Mouse (Mus musculus) CH12.LX (cell line): ENCODE results near the gene Olfr1463. TPM values are rescaled to one million over a fixed set of nuclear protein-coding genes. Genes with fewer than 3 reads are reported as not detected.

Experiments
- DNase-seq: peaks from one replicate; pipeline ENCODE4 v3.0.0-alpha.2; 2013; ENCODE audit errors: extremely low read depth
- H3K27ac ChIP-seq: 2 replicates; pipeline ENCODE4 v1.5.1; 2012; ENCODE audit warnings: low read depth, mild to moderate bottlenecking, control low read depth, moderate library complexity; ENCODE audit not compliant: insufficient read depth
- H3K27me3 ChIP-seq: replicated peaks from 2 replicates; pipeline ENCODE3; 2012; ENCODE audit warnings: inconsistent platforms
- H3K36me3 ChIP-seq, 2 experiments: replicated peaks in 1 of 2; 2 replicates each; pipeline versions ENCODE3 to v1.6.1; 2012; ENCODE audit warnings: inconsistent platforms in 1 of 2, low read length in 1 of 2, mild to moderate bottlenecking in 1 of 2, mixed read lengths in 1 of 2, moderate library complexity in 1 of 2; ENCODE audit not compliant: control insufficient read depth in 1 of 2, insufficient read depth in 1 of 2
- H3K4me1 ChIP-seq, 2 experiments: 2 replicates each; pipeline ENCODE4 v1.6.1; 2012; ENCODE audit warnings: inconsistent platforms in 1 of 2, moderate library complexity in 1 of 2; ENCODE audit not compliant: insufficient read depth in 2 of 2, control insufficient read depth in 1 of 2
- H3K4me2 ChIP-seq: 2 replicates; pipeline ENCODE4 v1.6.1; 2012; ENCODE audit warnings: low read depth, mild to moderate bottlenecking, control low read depth; ENCODE audit not compliant: poor library complexity, insufficient read depth, severe bottlenecking
- H3K4me3 ChIP-seq, 3 experiments: fragments of 150-350 bp in 1 of 3; sonication (generic) in 1 of 3; replicated peaks in 1 of 3; 2 replicates each; pipeline versions ENCODE3 to v1.5.1; 2011 to 2012; ENCODE audit warnings: low read depth in 2 of 3, low read length in 2 of 3, mild to moderate bottlenecking in 2 of 3, moderate library complexity in 2 of 3, control low read depth in 1 of 3, improper control_type of control experiment in 1 of 3, inconsistent platforms in 1 of 3, mixed read lengths in 1 of 3; ENCODE audit not compliant: poor library complexity in 1 of 3
- H3K79me2 ChIP-seq: replicated peaks from 2 replicates; pipeline ENCODE4 v1.6.1; 2012; ENCODE audit warnings: mild to moderate bottlenecking, moderate library complexity; ENCODE audit not compliant: control insufficient read depth, poor library complexity, insufficient read depth, severe bottlenecking; ENCODE audit errors: extremely low read depth
- H3K9ac ChIP-seq: 2 replicates; pipeline ENCODE4 v1.6.1; 2012; ENCODE audit warnings: low read depth, mild to moderate bottlenecking, control low read depth, moderate library complexity; ENCODE audit not compliant: insufficient read depth
- H3K9me3 ChIP-seq: replicated peaks from 2 replicates; pipeline ENCODE3; 2012; ENCODE audit warnings: low read length, inconsistent platforms, mixed read lengths
- BHLHE40 ChIP-seq: IDR thresholded peaks from 2 replicates; pipeline ENCODE4 v1.6.1; 2011; ENCODE audit warnings: mild to moderate bottlenecking, low read depth, low read length, improper control_type of control experiment
- CHD1 ChIP-seq: IDR thresholded peaks from 2 replicates; pipeline ENCODE4 v1.6.1; 2012; ENCODE audit warnings: low read depth, low read length, improper control_type of control experiment, inconsistent platforms
- E2F4 ChIP-seq: IDR thresholded peaks from 2 replicates; pipeline ENCODE4 v1.6.1; 2011; ENCODE audit warnings: low read depth, low read length, improper control_type of control experiment; ENCODE audit not compliant: insufficient replicate concordance
- ELF1 ChIP-seq: IDR thresholded peaks from 2 replicates; pipeline ENCODE4 v1.6.1; 2014; ENCODE audit warnings: low read depth, mild to moderate bottlenecking, inconsistent platforms, low read length, improper control_type of control experiment
- ETS1 ChIP-seq: conservative IDR thresholded peaks from 2 replicates; pipeline ENCODE4 v1.6.1; 2012; ENCODE audit warnings: low read depth, mild to moderate bottlenecking, inconsistent platforms, low read length, improper control_type of control experiment, moderate library complexity
- GABPA ChIP-seq: IDR thresholded peaks from 2 replicates; pipeline ENCODE4 v1.6.1; 2012; ENCODE audit warnings: low read depth, low read length, improper control_type of control experiment, inconsistent platforms; ENCODE audit not compliant: insufficient replicate concordance
- HCFC1 ChIP-seq: IDR thresholded peaks from 2 replicates; pipeline ENCODE4 v1.6.1; 2012; ENCODE audit warnings: low read depth, mild to moderate bottlenecking, inconsistent platforms, low read length, improper control_type of control experiment
- IRF4 ChIP-seq: IDR thresholded peaks from 2 replicates; pipeline ENCODE4 v1.6.1; 2014; ENCODE audit warnings: low read depth, mild to moderate bottlenecking, inconsistent platforms, low read length, improper control_type of control experiment
- JUN ChIP-seq: IDR thresholded peaks from 2 replicates; pipeline ENCODE4 v1.6.1; 2011; ENCODE audit warnings: low read depth, mild to moderate bottlenecking, low read length, improper control_type of control experiment, moderate library complexity; ENCODE audit not compliant: insufficient read depth
- JUND ChIP-seq: conservative IDR thresholded peaks from 2 replicates; pipeline ENCODE4 v1.6.1; 2011; ENCODE audit warnings: low read depth, low read length, improper control_type of control experiment
- KAT2A ChIP-seq: IDR thresholded peaks from 2 replicates; pipeline ENCODE4 v1.6.1; 2012; ENCODE audit warnings: low read length, improper control_type of control experiment, inconsistent platforms; ENCODE audit not compliant: insufficient replicate concordance
- MYC ChIP-seq: IDR thresholded peaks from 2 replicates; pipeline ENCODE4 v1.6.1; 2011; ENCODE audit warnings: low read depth, mild to moderate bottlenecking, improper control_type of control experiment, low read length
- NELFE ChIP-seq: IDR thresholded peaks from 2 replicates; pipeline ENCODE4 v1.6.1; 2011; ENCODE audit warnings: low read depth, low read length, improper control_type of control experiment
- PAX5 ChIP-seq: IDR thresholded peaks from 2 replicates; pipeline ENCODE4 v1.6.1; 2012; ENCODE audit warnings: low read length, inconsistent platforms, mixed read lengths
- RCOR1 ChIP-seq: conservative IDR thresholded peaks from 2 replicates; pipeline ENCODE4 v1.6.1; 2012; ENCODE audit warnings: low read depth, mild to moderate bottlenecking, inconsistent platforms, low read length, improper control_type of control experiment
- SIN3A ChIP-seq: IDR thresholded peaks from 2 replicates; pipeline ENCODE4 v1.6.1; 2012; ENCODE audit warnings: low read length, improper control_type of control experiment, inconsistent platforms
- TBP ChIP-seq: conservative IDR thresholded peaks from 2 replicates; pipeline ENCODE4 v1.6.1; 2011; ENCODE audit warnings: low read depth, low read length, improper control_type of control experiment
- USF1 ChIP-seq: IDR thresholded peaks from 2 replicates; pipeline ENCODE4 v1.6.1; 2014; ENCODE audit warnings: low read depth, mild to moderate bottlenecking, inconsistent platforms, low read length, improper control_type of control experiment
- USF2 ChIP-seq: conservative IDR thresholded peaks from 2 replicates; pipeline ENCODE4 v1.6.1; 2011; ENCODE audit warnings: low read depth, low read length, improper control_type of control experiment
- ZC3H11A ChIP-seq: IDR thresholded peaks from 2 replicates; pipeline ENCODE4 v1.6.1; 2012; ENCODE audit warnings: low read depth, mild to moderate bottlenecking, inconsistent platforms, low read length, improper control_type of control experiment
- ZKSCAN1 ChIP-seq: IDR thresholded peaks from 2 replicates; pipeline ENCODE4 v1.6.1; 2012; ENCODE audit warnings: low read depth, inconsistent platforms, low read length, improper control_type of control experiment, borderline replicate concordance
- ZMIZ1 ChIP-seq: IDR thresholded peaks from 2 replicates; pipeline ENCODE4 v1.6.1; 2012; ENCODE audit warnings: low read depth, mild to moderate bottlenecking, inconsistent platforms, low read length, improper control_type of control experiment
- dilution Hi-C: fragments of 300-500 bp; cut with MboI; formaldehyde crosslinking; loops from 2 replicates; pipeline ENCODE4 v1.14.3; 2020; ENCODE audit warnings: low sequenced_read_pairs; ENCODE audit not compliant: extremely low pct_unique_long_range_greater_than_20kb, extremely low pct_ligation_motif_present
- in situ Hi-C: fragments of 300-500 bp; cut with MboI; formaldehyde crosslinking; loops from 3 replicates; pipeline ENCODE4 v1.14.3; 2019; ENCODE audit warnings: low sequenced_read_pairs, low pct_ligation_motif_present, low pct_unique_long_range_greater_than_20kb, mixed read lengths
- polyA plus RNA-seq: library from polyadenylated mRNA; unstranded; fragments of >175 nt; gene quantifications from 2 replicates; pipeline ENCODE4 v1.2.1, GENCODE M21; 2012; ENCODE audit warnings: low read depth; ENCODE audit not compliant: insufficient read length
- total RNA-seq, 2 experiments: library from RNA; depleted of rRNA; stranded (reverse); fragments of 300-350 nt in 1 of 2; fragments of >200 nt in 1 of 2; gene quantifications; 2 replicates each; pipeline ENCODE4 v1.2.3; 2012 to 2014

Olfr1463 gene
- total RNA-seq (2012; rRNA removed) (not detected in 2 replicates), total RNA-seq (2014; rRNA removed) (not detected in 2 replicates), polyA plus RNA-seq (not detected in 2 replicates)

- no peak within 1 kb of the TSS for H3K27ac ChIP-seq
- H3K4me1 ChIP-seq: no peaks in the 10 kb centered on the region
- in situ Hi-C loops: no loop called here
- H3K36me3 ChIP-seq: no peaks in the 10 kb centered on the region
- no peaks in the 10 kb centered on the region for H3K27me3 ChIP-seq
- H3K4me2 ChIP-seq: no peak within 1 kb of the TSS
- no peak for DNase-seq
- dilution Hi-C loops: no loop called here
- no peak within 1 kb of the TSS for H3K9ac ChIP-seq
- H3K4me3 ChIP-seq: no peak within 1 kb of the TSS
- TF ChIP-seq RCOR1 (no peak), ZMIZ1 (no peak), MYC (no peak), IRF4 (no peak), JUND (no peak), USF2 (no peak), ZC3H11A (no peak), NELFE (no peak), JUN (no peak), E2F4 (no peak), ELF1 (no peak)
- no peaks in the 10 kb centered on the region for H3K79me2 ChIP-seq
- no peaks in the 10 kb centered on the region for H3K9me3 ChIP-seq
These were observed at the start of gene Olfr1463 for GRCm38 (mm10) chr19:13231028-13231427. Gene Olfr1463 (plus strand): TSS chr19:13231328.

- in situ Hi-C loops (no loop called here), dilution Hi-C loops (no loop called here)
- no peak for DNase-seq
- Histone ChIP-seq H3K4me1 (no peaks in the 10 kb centered on the region), H3K27ac (no peak within 1 kb of the TSS), H3K9ac (no peak within 1 kb of the TSS), H3K4me2 (no peak within 1 kb of the TSS), H3K79me2 (no peaks in the 10 kb centered on the region), H3K4me3 (no peak within 1 kb of the TSS), H3K27me3 (no peaks in the 10 kb centered on the region), H3K36me3 (no peaks in the 10 kb centered on the region), H3K9me3 (no peaks in the 10 kb centered on the region)
- no peak for TF ChIP-seq PAX5
- no peak for TF ChIP-seq JUND
- TF ChIP-seq USF1: no peak
- no peak for TF ChIP-seq JUN
- no peak for TF ChIP-seq ZC3H11A
- no peak for TF ChIP-seq ZMIZ1
- no peak for TF ChIP-seq SIN3A
- TF ChIP-seq BHLHE40: no peak
- no peak for TF ChIP-seq TBP
- no peak for TF ChIP-seq KAT2A
- TF ChIP-seq GABPA: no peak
- TF ChIP-seq CHD1: no peak
- TF ChIP-seq ETS1: no peak
- TF ChIP-seq ZKSCAN1: no peak
- TF ChIP-seq RCOR1: no peak
- no peak for TF ChIP-seq HCFC1
These were observed 45.7 kb upstream of the Olfr1463 start, which contains the start of gene Olfr1462 for GRCm38 (mm10) chr19:13185434-13185833. Gene Olfr1462 (plus strand): TSS chr19:13185734.
